Mouse (Mus musculus): ENCODE measurements around the gene Adcy7. TPM values are rescaled to one million over a fixed set of nuclear protein-coding genes. Genes with fewer than 3 reads are reported as not detected.

The Adcy7 gene
- polyA plus RNA-seq, 1 experiment from 2014 or later: 5.9 TPM

GRCm38 (mm10) chr8:88376836-88377582, 104.8 kb downstream of the Adcy7 start:
- ATAC-seq (replicated peaks; ENCODE audit: extremely low read depth, insufficient read depth, low FRiP score): peak; percentile 44; the same call in 1 of the 2 replicates

More at GRCm38 (mm10) chr8:88376836-88377582, 104.8 kb downstream of the Adcy7 start:
- WGBS: 48% methylated on average over 19 of the region's 19 CpGs
- Histone ChIP-seq H3K27me3 (ENCODE audit: control insufficient read depth, insufficient read depth, low read length) (0 out of 2 replicates have a peak, but pooled peaks cover 2% of the 10 kb centered on the region), H3K4me1 (ENCODE audit: control insufficient read depth, insufficient read depth, low read length) (peaks cover 6% of the 10 kb centered on the region), H3K4me2 (ENCODE audit: low read depth, low read length) (no peak overlapping the region), H3K9me3 (replicated peaks; ENCODE audit: control insufficient read depth, low read length) (no peaks in the 10 kb centered on the region), H3K36me3 (ENCODE audit: control insufficient read depth, insufficient read depth) (no peaks in the 10 kb centered on the region), H3K9ac (ENCODE audit: low read length) (no peak overlapping the region), H3K27ac (ENCODE audit: low read length) (no peak overlapping the region), H3K4me3 (ENCODE audit: low read length) (no peak overlapping the region)

Other genes with a start within 250 kb of the Adcy7 start
- 38.9 and 47.4 TPM in 2 replicates for gene Cnep1r1, start 153.6 kb upstream of the Adcy7 start, polyA plus RNA-seq (2015; fragmentation: Nextera tagmentation; extraction: Ambion mirVana)
- 27.8 and 32.8 TPM in 2 replicates for gene Heatr3, start 134.5 kb upstream of the Adcy7 start, polyA plus RNA-seq (2015; fragmentation: Nextera tagmentation; extraction: Ambion mirVana)
- gene Tent4b, start 73.2 kb upstream of the Adcy7 start, polyA plus RNA-seq (2015; fragmentation: Nextera tagmentation; extraction: Ambion mirVana): 5.5 and 6.3 TPM in 2 replicates
- gene Brd7, start 89.8 kb downstream of the Adcy7 start, polyA plus RNA-seq (2015; fragmentation: Nextera tagmentation; extraction: Ambion mirVana): 60.3 and 64.4 TPM in 2 replicates
- 12.3 and 15.4 TPM in 2 replicates for gene Nkd1, start 249.0 kb downstream of the Adcy7 start, polyA plus RNA-seq (2015; fragmentation: Nextera tagmentation; extraction: Ambion mirVana)

Measured in heart, embryonic 16.5 days (tissue).